Mouse (Mus musculus) adrenal gland, adult 18-20 months (tissue): Measurements from ENCODE around the gene Slc24a3. TPM values are rescaled to one million over a fixed set of nuclear protein-coding genes. Genes with fewer than 3 reads are reported as not detected.

Source experiments
- DNase-seq, 2 experiments: peaks; one replicate each; pipeline ENCODE4 v3.0.0; 2021 to 2022; ENCODE audit warnings: low spot score in 2 of 2
- total RNA-seq, 2 experiments: library from RNA; stranded (reverse); gene quantifications; 1 replicate in 1 of 2; 2 replicates in 1 of 2; pipeline ENCODE4 v1.2.3; 2021

The Slc24a3 gene
- total RNA-seq, 2 experiments from 2014 or later: 29.4 to 52.4 TPM

DNA sequence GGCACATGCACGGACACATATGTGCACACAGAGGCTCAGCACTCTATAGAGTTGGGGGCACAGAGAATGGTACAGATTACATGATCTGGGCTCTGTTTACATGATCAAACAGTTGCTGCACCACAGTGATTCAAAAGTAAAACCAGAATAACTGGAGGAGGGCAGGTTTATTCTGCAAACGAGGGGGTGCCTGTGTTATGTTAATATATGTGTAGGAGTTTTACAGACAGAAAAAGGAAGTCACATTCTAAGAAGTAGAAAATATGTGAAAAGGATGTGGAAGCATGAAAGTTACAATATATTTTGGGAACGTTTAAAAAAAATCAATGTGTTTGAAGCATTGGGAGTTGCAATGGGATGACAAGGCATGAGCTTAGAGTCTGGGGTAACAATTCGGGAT is 175.4 kb downstream of the Slc24a3 start:
- no peak for DNase-seq

GRCm38 (mm10) chr2:145344521-145344920 is 177.0 kb downstream of the Slc24a3 start:
- DNase-seq: no peak

- no peak for DNase-seq
These were observed 186.2 kb downstream of the Slc24a3 start for GRCm38 (mm10) chr2:145353801-145354200.

DNA sequence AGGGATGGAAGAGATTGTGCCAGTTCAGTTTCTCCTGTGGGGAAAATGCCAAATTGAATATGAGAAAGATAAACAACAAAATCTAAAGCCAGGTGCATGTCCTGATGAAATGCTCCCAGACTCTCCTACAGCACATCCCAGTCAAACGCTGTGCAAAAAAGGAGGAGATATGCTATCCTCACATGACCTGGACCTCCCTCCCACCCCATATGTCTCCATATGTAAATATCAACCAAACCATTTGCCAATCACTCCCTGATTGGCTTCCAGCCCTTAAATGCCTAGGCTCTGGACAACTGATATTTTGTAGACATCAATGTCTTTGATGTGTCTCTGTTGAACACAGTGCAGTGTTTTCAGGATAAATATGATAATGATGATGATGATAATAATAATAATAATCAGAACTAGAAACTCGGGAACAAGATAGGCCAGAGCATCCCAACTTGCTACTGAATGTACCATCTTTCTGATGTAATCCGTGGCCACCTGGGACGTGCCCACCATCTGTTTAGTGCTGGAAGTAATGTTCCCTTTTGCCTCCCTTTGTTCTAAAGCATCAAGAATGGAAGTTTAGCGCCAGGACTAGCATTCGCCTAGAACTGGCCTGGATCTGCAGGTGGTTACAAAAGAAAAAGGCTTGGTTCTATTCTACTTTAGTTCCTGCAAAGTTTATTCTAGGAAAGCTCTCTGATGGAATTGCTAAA is 190.8 kb downstream of the Slc24a3 start:
- no peak for DNase-seq

GRCm38 (mm10) chr2:145363604-145364003 is 196.1 kb downstream of the Slc24a3 start:
- no peak for DNase-seq

DNA sequence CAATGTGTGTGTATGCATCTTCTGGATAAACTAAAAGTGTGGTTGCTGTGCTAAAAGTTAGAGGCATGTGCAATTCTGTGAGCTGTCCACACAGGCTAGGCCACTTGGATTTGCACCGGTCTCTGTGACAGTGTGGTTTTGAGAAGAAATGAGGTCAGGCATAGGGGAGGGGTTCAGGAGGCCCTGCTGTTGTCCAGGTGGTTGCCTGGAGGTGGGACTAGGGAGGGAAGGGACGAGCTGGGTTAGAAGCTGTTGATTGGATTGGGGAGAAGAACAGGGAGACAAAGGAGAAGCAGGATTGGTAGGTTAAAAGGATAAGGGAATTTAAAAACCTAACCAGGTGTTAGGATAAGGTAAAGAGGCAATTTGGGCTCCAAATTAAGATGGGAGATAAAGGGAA is 201.1 kb downstream of the Slc24a3 start:
- DNase-seq: no peak

DNA sequence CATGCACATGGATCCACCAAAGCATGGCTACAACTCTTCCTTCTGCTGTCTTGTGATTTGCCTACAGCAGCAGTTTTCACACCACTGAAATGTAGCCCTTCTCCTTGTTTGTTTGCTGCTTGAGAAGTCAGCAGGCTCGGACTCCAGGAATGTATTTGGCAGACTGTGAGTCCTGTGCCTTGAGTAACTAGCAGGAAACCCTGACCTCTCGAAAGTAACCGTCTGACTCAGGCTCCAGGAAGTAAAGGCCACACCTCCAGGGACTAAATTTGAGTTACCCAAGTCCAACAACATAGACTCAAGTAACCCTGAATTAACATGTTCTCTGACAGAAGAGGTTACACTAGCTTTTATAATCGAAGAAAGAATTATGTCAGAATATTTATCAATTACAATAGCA is 203.2 kb downstream of the Slc24a3 start:
- DNase-seq: peak in 1 of 2 experiments; percentile 19

DNA sequence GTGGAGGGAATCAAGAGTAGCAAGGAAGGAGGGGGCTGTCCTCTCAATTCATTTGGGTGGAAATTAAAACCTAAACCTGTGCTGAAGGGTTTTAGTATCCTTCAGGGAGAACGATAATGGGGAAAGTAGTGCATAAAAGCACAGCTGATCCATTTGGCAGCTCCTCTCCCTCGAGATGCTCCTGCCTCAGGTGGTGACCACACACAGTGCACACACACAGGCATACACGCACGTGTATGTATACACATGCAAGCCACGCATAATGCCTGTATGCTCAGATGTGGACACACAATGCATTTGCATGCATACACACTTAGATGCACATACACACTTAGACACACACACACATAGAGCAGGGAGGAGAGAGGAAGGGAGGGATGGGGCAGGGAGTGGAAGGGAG is 206.2 kb downstream of the Slc24a3 start:
- no peak for DNase-seq

GRCm38 (mm10) chr2:145382908-145383770 is 215.6 kb downstream of the Slc24a3 start:
- no peak for DNase-seq

DNA sequence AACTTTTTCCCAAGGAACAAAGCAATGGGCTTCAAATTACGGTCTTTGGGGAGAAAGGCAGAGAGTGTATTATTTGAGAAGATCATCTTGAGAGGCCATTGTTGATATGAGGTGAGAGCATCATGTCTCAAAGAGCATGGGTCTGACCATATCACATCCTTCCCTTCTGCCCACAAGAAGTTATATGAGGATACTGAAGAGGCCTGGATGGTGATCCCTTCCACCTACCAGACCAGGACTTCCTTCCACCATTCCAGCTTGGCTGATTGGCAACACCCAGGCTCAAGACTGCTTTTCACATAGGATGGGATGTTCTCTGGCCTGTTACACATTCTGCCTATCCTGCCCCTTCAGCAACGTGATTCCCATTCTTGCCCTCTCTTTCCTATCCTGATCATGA is 216.7 kb downstream of the Slc24a3 start:
- no peak for DNase-seq

DNA sequence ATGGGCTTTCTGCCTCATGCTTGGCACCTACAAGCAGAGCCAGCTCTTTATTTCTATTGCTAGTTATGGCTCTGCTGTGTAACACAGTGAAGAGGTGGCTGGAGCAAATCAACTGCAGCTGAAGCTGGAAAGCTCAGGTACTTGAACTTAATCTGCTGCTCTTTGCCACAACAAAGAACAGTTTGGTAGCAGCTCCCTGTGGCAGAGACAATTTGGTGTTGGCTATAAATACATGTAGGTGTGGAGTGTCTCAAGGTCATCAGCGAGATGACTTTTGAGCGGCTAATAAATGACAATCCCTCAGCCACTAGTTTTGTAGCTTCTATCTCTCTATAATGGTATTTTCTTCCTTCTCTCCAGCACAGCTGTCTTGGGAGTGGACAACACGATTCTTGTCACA is 217.7 kb downstream of the Slc24a3 start:
- no peak for DNase-seq

GRCm38 (mm10) chr2:145385773-145386172 is 218.2 kb downstream of the Slc24a3 start:
- DNase-seq: no peak

DNA sequence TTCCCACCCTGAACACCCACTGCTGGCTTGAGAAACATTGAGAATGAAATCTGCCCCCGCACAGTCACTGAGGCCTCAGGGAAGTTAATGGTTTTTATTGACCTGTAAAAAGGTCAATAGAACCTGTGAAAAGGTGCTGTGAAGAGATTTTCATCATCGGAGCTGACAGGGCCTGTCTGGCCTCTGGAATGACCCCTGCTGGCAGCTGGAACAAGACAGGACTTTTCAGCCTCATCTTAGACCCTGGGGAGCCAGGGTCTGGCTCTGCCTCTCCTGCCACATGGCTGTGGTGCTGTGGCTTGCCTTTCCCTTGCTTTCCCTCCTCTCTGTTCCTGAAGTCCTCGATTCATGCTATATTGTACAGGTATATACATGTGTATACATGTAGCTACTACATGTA is 228.2 kb downstream of the Slc24a3 start:
- no peak for DNase-seq

GRCm38 (mm10) chr2:145396579-145396978 is 229.0 kb downstream of the Slc24a3 start:
- DNase-seq: no peak

DNA sequence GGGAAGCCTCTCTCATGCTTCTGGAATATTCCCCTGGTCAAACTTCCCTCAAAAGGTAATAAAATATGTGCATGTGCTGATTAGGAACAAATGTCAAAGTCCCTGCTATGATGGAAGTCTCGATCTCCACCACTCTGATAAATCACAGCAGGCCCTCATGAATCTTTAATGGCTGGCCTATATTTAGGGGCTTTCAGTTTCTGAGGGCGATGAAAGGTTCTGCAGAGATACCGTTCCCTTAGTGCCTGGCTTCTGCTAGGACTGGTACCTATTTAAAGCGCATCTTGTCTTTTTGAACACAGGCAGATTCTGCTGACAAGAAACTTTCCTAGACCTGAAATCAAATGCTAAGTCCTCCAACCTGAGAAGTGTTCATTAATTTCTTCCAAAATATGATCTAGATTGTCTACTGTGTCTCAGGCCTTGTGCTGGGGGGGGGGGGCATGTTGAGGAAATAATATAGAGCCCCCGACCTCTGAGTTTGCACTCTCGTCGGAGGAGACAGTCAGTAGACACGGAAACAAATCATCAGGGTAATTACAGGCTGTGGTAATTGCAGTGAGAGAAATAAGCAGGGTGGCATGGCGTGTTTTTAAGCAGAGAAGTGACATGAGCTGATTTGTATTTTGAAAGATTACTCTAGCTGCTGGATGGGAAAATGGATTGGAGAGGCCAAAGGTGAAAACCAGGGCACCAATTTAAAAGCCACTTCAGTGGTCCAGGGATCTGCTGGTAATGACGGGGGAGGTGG is 230.1 kb downstream of the Slc24a3 start:
- no peak for DNase-seq

- DNase-seq: no peak
These were observed 233.8 kb downstream of the Slc24a3 start for GRCm38 (mm10) chr2:145401240-145401805.

DNA sequence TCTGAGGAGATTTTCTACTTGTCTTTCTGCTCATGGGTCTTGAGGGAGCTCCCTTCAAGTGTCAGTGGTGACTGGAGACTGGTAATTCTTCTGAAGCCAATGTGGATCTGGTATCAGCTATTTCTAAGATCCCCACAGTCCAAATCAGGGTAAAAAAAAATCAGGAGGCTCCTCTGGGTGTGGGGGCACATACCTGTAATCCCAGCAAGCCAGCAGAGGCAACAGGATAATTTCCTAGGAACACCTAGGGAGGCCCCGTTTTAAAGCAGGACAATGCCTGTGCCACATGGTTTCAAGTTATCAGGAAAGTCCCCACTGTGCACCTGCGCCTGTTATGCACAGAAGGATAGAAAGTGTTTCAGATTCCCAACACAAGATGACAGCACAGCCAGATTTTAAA is 234.4 kb downstream of the Slc24a3 start:
- DNase-seq: no peak

GRCm38 (mm10) chr2:145404818-145405531 is 237.4 kb downstream of the Slc24a3 start:
- no peak for DNase-seq

DNA sequence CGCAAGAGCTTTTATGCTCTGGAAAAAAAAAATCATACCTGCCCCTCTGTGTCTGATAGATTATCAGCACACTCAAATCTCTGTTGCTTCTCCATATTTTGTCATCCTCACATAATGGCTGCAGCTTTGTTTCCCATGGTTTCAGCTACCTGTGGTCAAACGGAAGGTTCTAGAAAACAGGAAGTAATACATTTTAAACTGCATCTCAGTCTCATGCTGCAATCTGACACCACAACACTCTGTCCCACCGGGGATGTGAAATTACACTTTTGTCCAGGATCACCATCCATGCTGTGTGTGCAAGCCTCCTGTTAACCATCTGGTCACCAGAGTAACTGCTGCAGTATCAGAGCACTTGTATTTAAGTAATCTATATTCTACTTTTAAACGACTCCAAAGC is 238.2 kb downstream of the Slc24a3 start:
- no peak for DNase-seq

- no peak for DNase-seq
These were observed 250.2 kb downstream of the Slc24a3 start for GRCm38 (mm10) chr2:145417738-145418137.

GRCm38 (mm10) chr2:145419078-145419477 is 251.5 kb downstream of the Slc24a3 start:
- DNase-seq: no peak
